Mouse (Mus musculus): ENCODE results near the gene Atp2b1. TPM values are rescaled to one million over a fixed set of nuclear protein-coding genes. Genes with fewer than 3 reads are reported as not detected.
"Not testable (repeated sequence)": the region's sequence is repeated elsewhere in the genome, so short reads cannot be mapped to it uniquely, and the experiment has no call there.

The Atp2b1 gene
- polyA plus RNA-seq, 1 experiment from 2014 or later, result 168 TPM

- peaks cover 16% of the 10 kb centered on the region for H3K36me3 ChIP-seq
- H3K4me3 ChIP-seq (replicated peaks), result no peak overlapping the region
- peaks cover 42% of the 10 kb centered on the region for H3K4me1 ChIP-seq
- no peak for ATAC-seq (replicated peaks; ENCODE audit: low FRiP score)
- H3K27me3 ChIP-seq, result no peaks in the 10 kb centered on the region
- no peak overlapping the region for H3K9ac ChIP-seq
- H3K4me2 ChIP-seq, result no peak overlapping the region
- no peaks in the 10 kb centered on the region for H3K9me3 ChIP-seq (replicated peaks)
- 78% methylated on average over 2 of the region's 2 CpGs for WGBS
- H3K27ac ChIP-seq, result no peak overlapping the region
Measured at GRCm38 (mm10) chr10:98972359-98972758, 58.2 kb downstream of the Atp2b1 start.

- no peak for ATAC-seq (replicated peaks; ENCODE audit: low FRiP score)
- H3K4me2 ChIP-seq, result no peak overlapping the region
- WGBS, result 64% methylated on average over 18 of the region's 18 CpGs
Measured at GRCm38 (mm10) chr10:98972912-98973605, 58.9 kb downstream of the Atp2b1 start.

GRCm38 (mm10) chr10:98974645-98975044, 60.4 kb downstream of the Atp2b1 start:
- Histone ChIP-seq H3K36me3 (peaks cover 10% of the 10 kb centered on the region; the same call in 1 of the 2 replicates), H3K4me3 (replicated peaks) (no peak overlapping the region), H3K9ac (no peak overlapping the region), H3K27ac (no peak overlapping the region), H3K4me2 (no peak overlapping the region), H3K4me1 (peaks cover 44% of the 10 kb centered on the region), H3K9me3 (replicated peaks) (no peaks in the 10 kb centered on the region), H3K27me3 (no peaks in the 10 kb centered on the region)
- 86% methylated on average over 3 of the region's 3 CpGs for WGBS
- ATAC-seq (replicated peaks; ENCODE audit: low FRiP score), result no peak

More at GRCm38 (mm10) chr10:98972912-98973605, 58.9 kb downstream of the Atp2b1 start:
- Histone ChIP-seq H3K27ac (no peak overlapping the region), H3K9me3 (replicated peaks) (no peaks in the 10 kb centered on the region), H3K27me3 (no peaks in the 10 kb centered on the region), H3K4me3 (replicated peaks) (no peak overlapping the region), H3K4me1 (peaks cover 41% of the 10 kb centered on the region), H3K36me3 (peaks cover 16% of the 10 kb centered on the region), H3K9ac (no peak overlapping the region)

- Histone ChIP-seq H3K9me3 (replicated peaks) (no peaks in the 10 kb centered on the region), H3K27me3 (no peaks in the 10 kb centered on the region), H3K27ac (no peak overlapping the region), H3K4me1 (peaks cover 44% of the 10 kb centered on the region), H3K36me3 (peaks cover 15% of the 10 kb centered on the region), H3K4me3 (replicated peaks) (no peak overlapping the region), H3K4me2 (no peak overlapping the region), H3K9ac (no peak overlapping the region)
- no peak for ATAC-seq (replicated peaks; ENCODE audit: low FRiP score)
- 74% methylated on average over 6 of the region's 6 CpGs for WGBS
Measured at GRCm38 (mm10) chr10:98975611-98976010, 61.4 kb downstream of the Atp2b1 start.

- H3K4me3 ChIP-seq (replicated peaks), result no peak overlapping the region
- ATAC-seq (replicated peaks; ENCODE audit: low FRiP score), result peak; percentile 50
- H3K4me1 ChIP-seq, result peaks cover 39% of the 10 kb centered on the region
- H3K27me3 ChIP-seq, result no peaks in the 10 kb centered on the region
- peak overlapping the region; percentile 21; the same call in 1 of the 2 replicates for H3K4me2 ChIP-seq
- WGBS, result 20% methylated on average over 6 of the region's 6 CpGs
- H3K9ac ChIP-seq, result no peak overlapping the region
- peaks cover 21% of the 10 kb centered on the region for H3K36me3 ChIP-seq
- H3K9me3 ChIP-seq (replicated peaks), result no peaks in the 10 kb centered on the region
- 0 out of 2 replicates have a peak overlapping the region, but pooled peaks have one; percentile 27 for H3K27ac ChIP-seq
Measured at GRCm38 (mm10) chr10:98976877-98977494, 62.8 kb downstream of the Atp2b1 start.

GRCm38 (mm10) chr10:98978766-98979165, 64.6 kb downstream of the Atp2b1 start:
- WGBS, result 65% methylated on average over 6 of the region's 6 CpGs
- no peak for ATAC-seq (replicated peaks; ENCODE audit: low FRiP score)
- no peak overlapping the region for H3K27ac ChIP-seq

GRCm38 (mm10) chr10:98979296-98979695, 65.1 kb downstream of the Atp2b1 start:
- Histone ChIP-seq H3K9me3 (replicated peaks) (no peaks in the 10 kb centered on the region), H3K27ac (no peak overlapping the region), H3K4me3 (replicated peaks) (no peak overlapping the region), H3K9ac (no peak overlapping the region), H3K36me3 (peaks cover 19% of the 10 kb centered on the region), H3K4me1 (peaks cover 23% of the 10 kb centered on the region), H3K4me2 (no peak overlapping the region), H3K27me3 (no peaks in the 10 kb centered on the region)
- no peak for ATAC-seq (replicated peaks; ENCODE audit: low FRiP score)
- WGBS, result 87% methylated on average over 7 of the region's 7 CpGs

More at GRCm38 (mm10) chr10:98978766-98979165, 64.6 kb downstream of the Atp2b1 start:
- no peak overlapping the region for H3K4me3 ChIP-seq (replicated peaks)
- no peak overlapping the region for H3K9ac ChIP-seq
- no peak overlapping the region for H3K4me2 ChIP-seq
- no peaks in the 10 kb centered on the region for H3K27me3 ChIP-seq
- H3K36me3 ChIP-seq, result peaks cover 19% of the 10 kb centered on the region
- H3K4me1 ChIP-seq, result peaks cover 25% of the 10 kb centered on the region
- H3K9me3 ChIP-seq (replicated peaks), result no peaks in the 10 kb centered on the region

- Histone ChIP-seq H3K36me3 (peaks cover 21% of the 10 kb centered on the region), H3K27me3 (no peaks in the 10 kb centered on the region), H3K4me3 (replicated peaks) (no peak overlapping the region), H3K27ac (no peak overlapping the region), H3K4me1 (peaks cover 23% of the 10 kb centered on the region), H3K9me3 (replicated peaks) (no peaks in the 10 kb centered on the region), H3K4me2 (no peak overlapping the region), H3K9ac (no peak overlapping the region)
- ATAC-seq (replicated peaks; ENCODE audit: low FRiP score), result no peak
- WGBS, result 89% methylated on average over 8 of the region's 8 CpGs
Measured at GRCm38 (mm10) chr10:98979951-98980350, 65.7 kb downstream of the Atp2b1 start.

GRCm38 (mm10) chr10:98991964-98992363, 77.8 kb downstream of the Atp2b1 start:
- no peak for ATAC-seq (replicated peaks; ENCODE audit: low FRiP score)
- no peak overlapping the region for H3K4me3 ChIP-seq (replicated peaks)
- H3K9me3 ChIP-seq (replicated peaks), result no peaks in the 10 kb centered on the region
- H3K27ac ChIP-seq, result no peak overlapping the region
- no peaks in the 10 kb centered on the region for H3K27me3 ChIP-seq
- peaks cover 82% of the 10 kb centered on the region for H3K36me3 ChIP-seq
- 90% methylated on average over 3 of the region's 3 CpGs for WGBS
- no peak overlapping the region for H3K4me2 ChIP-seq
- no peak overlapping the region for H3K9ac ChIP-seq
- no peaks in the 10 kb centered on the region for H3K4me1 ChIP-seq

GRCm38 (mm10) chr10:98993186-98993585, 79.0 kb downstream of the Atp2b1 start:
- Histone ChIP-seq H3K27me3 (no peaks in the 10 kb centered on the region), H3K4me2 (no peak overlapping the region), H3K4me1 (no peaks in the 10 kb centered on the region), H3K27ac (no peak overlapping the region), H3K4me3 (replicated peaks) (no peak overlapping the region), H3K36me3 (peaks cover 86% of the 10 kb centered on the region), H3K9ac (no peak overlapping the region), H3K9me3 (replicated peaks) (no peaks in the 10 kb centered on the region)
- ATAC-seq (replicated peaks; ENCODE audit: low FRiP score), result no peak
- WGBS, result 90% methylated on average over 8 of the region's 8 CpGs

- not testable (repeated sequence) for ATAC-seq (replicated peaks; ENCODE audit: low FRiP score); H3K27ac ChIP-seq; H3K9ac ChIP-seq; H3K9me3 ChIP-seq (replicated peaks); H3K27me3 ChIP-seq; H3K4me1 ChIP-seq; H3K4me2 ChIP-seq; H3K4me3 ChIP-seq (replicated peaks)
- H3K36me3 ChIP-seq, result peaks cover 91% of the 10 kb centered on the region
- WGBS, result 92% methylated on average over 6 of the region's 6 CpGs
Measured at GRCm38 (mm10) chr10:98995016-98995747, 81.0 kb downstream of the Atp2b1 start.

GRCm38 (mm10) chr10:99004866-99005265, 90.7 kb downstream of the Atp2b1 start:
- Histone ChIP-seq H3K9ac (no peak overlapping the region), H3K4me3 (replicated peaks) (no peak overlapping the region), H3K27ac (no peak overlapping the region), H3K36me3 (peaks cover 82% of the 10 kb centered on the region), H3K4me2 (no peak overlapping the region), H3K27me3 (no peaks in the 10 kb centered on the region), H3K4me1 (no peaks in the 10 kb centered on the region), H3K9me3 (replicated peaks) (no peaks in the 10 kb centered on the region)
- no peak for ATAC-seq (replicated peaks; ENCODE audit: low FRiP score)
- 83% methylated on average over 3 of the region's 3 CpGs for WGBS

Measured in kidney, embryonic 15.5 days (tissue).